Mouse (Mus musculus) liver, embryonic 16.5 days (tissue): ENCODE measurements around the gene Cbx2. TPM values are rescaled to one million over a fixed set of nuclear protein-coding genes. Genes with fewer than 3 reads are reported as not detected.

Experiments
- ATAC-seq: fragments of 200-750 bp; cut with Nextera tagmentation; 2 replicates; pipeline ENCODE4 v1.8.0; 2017; ENCODE audit warnings: low read depth, mild to moderate bottlenecking, moderate number of reproducible peaks, moderate library complexity
- H3K27ac ChIP-seq: fragments of 300-500 bp; sonication (generic); 2 replicates; pipeline ENCODE4 v1.5.1; 2014; ENCODE audit warnings: mild to moderate bottlenecking, low read length
- H3K27me3 ChIP-seq: fragments of 300-500 bp; sonication (generic); 2 replicates; pipeline ENCODE4 v1.6.1; 2014; ENCODE audit warnings: low read depth, low read length, mixed read lengths; ENCODE audit not compliant: control insufficient read depth, insufficient read depth
- H3K36me3 ChIP-seq: fragments of 300-500 bp; sonication (generic); 2 replicates; pipeline ENCODE4 v1.6.1; 2014; ENCODE audit warnings: mild to moderate bottlenecking; ENCODE audit not compliant: control insufficient read depth, insufficient read depth
- H3K4me1 ChIP-seq: fragments of 300-500 bp; sonication (generic); 2 replicates; pipeline ENCODE4 v1.6.1; 2014; ENCODE audit warnings: low read depth, low read length, mixed read lengths; ENCODE audit not compliant: control insufficient read depth
- H3K4me2 ChIP-seq: fragments of 300-500 bp; sonication (generic); 2 replicates; pipeline ENCODE4 v1.6.1; 2014; ENCODE audit warnings: low read depth, low read length, mixed read lengths
- H3K4me3 ChIP-seq: fragments of 300-500 bp; sonication (generic); 2 replicates; pipeline ENCODE4 v1.5.1; 2014; ENCODE audit warnings: low read depth, mild to moderate bottlenecking, low read length
- H3K9ac ChIP-seq: fragments of 300-500 bp; sonication (generic); 2 replicates; pipeline ENCODE4 v1.6.1; 2014; ENCODE audit warnings: low read depth, low read length
- H3K9me3 ChIP-seq: fragments of 300-500 bp; sonication (generic); replicated peaks from 2 replicates; pipeline ENCODE4 v1.6.1; 2016; ENCODE audit warnings: low read length; ENCODE audit not compliant: control insufficient read depth
- WGBS: fragments of 180-500 bp; shearing (Covaris S2); extraction: QIAGEN DNeasy Blood & Tissue Kit; methylation state at CpG from one replicate; pipeline ENCODE4 v1.1.7; 2014; ENCODE audit not compliant: insufficient replicate concordance; 5-methylcytosine and 5-hydroxymethylcytosine counted together
- polyA plus RNA-seq: library from polyadenylated mRNA; unstranded; fragments of >200 nt; fragmentation: Nextera tagmentation; extraction: Ambion mirVana; gene quantifications from 2 replicates; pipeline ENCODE4 v1.2.1, GENCODE M21; 2015

The Cbx2 gene
- polyA plus RNA-seq, 1 experiment from 2014 or later: 3.3 TPM

DNA sequence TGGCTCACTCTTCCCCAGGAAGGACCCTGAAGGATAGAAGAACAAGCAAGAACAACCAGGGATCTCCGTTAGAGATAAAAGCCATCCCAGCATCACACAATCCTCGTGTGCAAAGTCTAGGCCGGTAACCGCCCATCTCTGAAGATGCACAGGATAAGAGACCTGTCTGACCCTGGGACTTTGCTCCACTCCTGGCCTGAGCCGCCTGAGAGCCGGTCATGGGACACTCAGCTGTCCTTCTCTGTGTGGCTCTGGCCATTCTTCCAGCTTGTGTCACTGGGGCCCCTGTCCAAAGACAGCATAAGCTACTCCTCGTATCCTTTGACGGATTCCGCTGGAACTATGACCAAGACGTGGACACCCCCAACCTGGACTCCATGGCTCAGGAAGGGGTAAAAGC lies 34.8 kb upstream of the Cbx2 start, which contains the start of gene Enpp7:
Gene Enpp7, plus strand, starts transcription at position 190 of the 400 bp plus-strand sequence.
- Histone ChIP-seq H3K9me3 (no peaks in the 10 kb centered on the region), H3K4me3 (no peak within 1 kb of the TSS), H3K4me2 (no peak within 1 kb of the TSS), H3K27me3 (no peaks in the 10 kb centered on the region), H3K9ac (no peak within 1 kb of the TSS), H3K36me3 (no peaks in the 10 kb centered on the region), H3K4me1 (no peaks in the 10 kb centered on the region), H3K27ac (no peak within 1 kb of the TSS)
- ATAC-seq: no peak
- WGBS: 68% methylated on average over 10 of the region's 10 CpGs

DNA sequence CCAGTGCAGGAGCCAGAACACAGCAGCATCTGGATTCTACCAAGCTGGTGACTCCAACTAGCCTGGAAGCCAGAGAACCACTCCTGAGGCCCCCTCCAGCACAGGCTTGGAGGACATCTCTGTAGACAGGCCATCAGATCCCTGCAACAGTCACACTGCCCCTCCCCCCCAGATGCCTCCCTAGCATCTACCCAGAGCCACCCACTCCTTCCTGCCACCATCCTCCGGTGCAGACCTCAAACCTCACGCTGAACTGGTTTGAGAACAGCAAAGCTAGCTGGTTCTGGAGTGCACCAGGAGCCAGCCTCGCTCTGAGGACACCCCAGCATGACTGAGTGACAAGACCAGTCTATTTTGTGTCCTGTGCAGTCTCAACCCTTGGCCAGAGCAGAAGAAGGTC lies 30.0 kb upstream of the Cbx2 start:
- Histone ChIP-seq H3K4me2 (no peak overlapping the region), H3K4me1 (no peaks in the 10 kb centered on the region), H3K4me3 (no peak overlapping the region), H3K27me3 (no peaks in the 10 kb centered on the region), H3K27ac (no peak overlapping the region), H3K9me3 (no peaks in the 10 kb centered on the region), H3K36me3 (no peaks in the 10 kb centered on the region), H3K9ac (no peak overlapping the region)
- 18% methylated on average over 3 of the region's 3 CpGs for WGBS
- no peak for ATAC-seq

DNA sequence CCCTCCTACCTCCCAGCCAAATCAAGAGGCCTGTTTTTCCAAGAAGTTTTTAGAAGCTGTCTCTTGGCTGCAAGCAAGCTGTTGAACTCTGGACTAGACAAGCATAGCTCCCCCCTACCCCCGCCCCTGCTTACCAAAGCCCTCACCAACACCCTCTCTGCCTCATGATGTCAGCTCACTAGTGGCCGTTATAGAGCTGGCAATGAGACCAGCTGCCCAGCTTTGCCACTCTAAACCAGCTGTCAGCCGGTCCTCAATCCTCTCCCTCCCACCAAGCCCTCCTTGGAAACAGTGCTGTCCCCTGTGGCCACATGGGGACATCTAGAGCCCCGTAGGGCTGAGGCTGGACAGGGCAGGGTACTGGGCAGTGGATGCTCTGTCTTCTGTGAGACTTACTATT lies 27.3 kb upstream of the Cbx2 start:
- no peaks in the 10 kb centered on the region for H3K36me3 ChIP-seq
- no peaks in the 10 kb centered on the region for H3K4me1 ChIP-seq
- no peak for ATAC-seq

DNA sequence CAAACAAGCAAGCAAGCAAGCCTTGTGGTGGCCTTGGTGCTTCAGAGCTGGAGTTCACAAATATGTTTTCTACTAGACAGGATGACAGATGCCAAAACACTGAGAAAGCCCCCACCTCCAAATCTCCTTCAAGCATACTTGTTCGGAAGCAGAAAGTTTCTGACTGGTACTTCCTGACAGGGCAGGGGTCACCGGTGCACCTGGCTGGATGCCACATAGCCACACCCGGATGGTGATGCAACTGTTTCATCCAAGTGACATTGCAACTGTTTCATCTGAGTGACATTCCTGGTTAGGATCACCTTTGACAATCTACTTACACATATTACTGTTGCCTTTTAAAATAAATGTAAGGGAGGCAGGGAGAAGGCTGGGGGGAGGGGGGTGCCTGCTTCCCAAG lies 25.6 kb upstream of the Cbx2 start:
- H3K9ac ChIP-seq: no peak overlapping the region
- H3K4me2 ChIP-seq: no peak overlapping the region
- H3K9me3 ChIP-seq: no peaks in the 10 kb centered on the region
- no peaks in the 10 kb centered on the region for H3K36me3 ChIP-seq
- no peaks in the 10 kb centered on the region for H3K4me1 ChIP-seq
- 40% methylated on average over 3 of the region's 3 CpGs for WGBS
- ATAC-seq: no peak
- peaks cover 19% of the 10 kb centered on the region for H3K27me3 ChIP-seq
- H3K27ac ChIP-seq: no peak overlapping the region
- no peak overlapping the region for H3K4me3 ChIP-seq

More for the DNA sequence above, 27.3 kb upstream of the Cbx2 start:
- H3K27ac ChIP-seq: no peak overlapping the region
- H3K4me2 ChIP-seq: no peak overlapping the region
- no peaks in the 10 kb centered on the region for H3K9me3 ChIP-seq
- WGBS: 28% methylated on average over 4 of the region's 4 CpGs
- peaks cover 19% of the 10 kb centered on the region for H3K27me3 ChIP-seq
- H3K9ac ChIP-seq: no peak overlapping the region
- H3K4me3 ChIP-seq: no peak overlapping the region

DNA sequence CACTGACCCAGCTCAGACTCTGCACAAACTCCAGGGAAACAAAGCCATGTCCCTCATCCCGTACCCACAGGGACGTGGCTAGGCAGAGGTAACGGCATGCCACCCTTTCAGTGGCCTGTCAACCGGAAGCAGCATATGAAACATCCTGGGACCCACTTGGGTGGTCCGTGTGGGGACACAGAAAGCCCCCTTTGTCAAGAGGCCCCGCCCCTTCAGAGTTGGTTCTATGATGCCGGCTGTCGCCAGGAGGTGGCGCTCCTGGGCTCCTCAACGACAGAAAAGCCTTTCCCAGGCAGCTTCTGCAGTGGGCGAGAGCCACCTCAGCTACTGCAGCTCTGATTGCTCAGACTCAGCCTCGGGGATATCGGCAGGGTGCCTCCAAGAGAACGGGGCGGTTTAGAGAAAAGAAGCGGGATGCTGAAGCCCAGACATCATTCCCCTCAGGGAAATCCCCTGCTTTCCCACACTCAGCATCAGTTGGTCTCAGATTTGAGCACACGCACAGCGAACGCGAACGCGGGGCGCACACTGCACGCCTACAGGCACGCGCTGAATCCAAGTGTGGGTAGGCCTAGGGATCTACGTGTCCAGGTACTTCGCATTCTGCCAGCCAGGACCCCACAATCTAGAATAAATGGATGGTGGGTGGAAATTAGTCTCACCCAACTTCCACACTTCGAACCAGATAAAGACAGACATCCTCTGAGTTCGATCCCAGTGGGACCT lies 24.1 kb upstream of the Cbx2 start:
- no peaks in the 10 kb centered on the region for H3K36me3 ChIP-seq
- no peak overlapping the region for H3K4me3 ChIP-seq
- H3K9ac ChIP-seq: no peak overlapping the region
- no peak overlapping the region for H3K4me2 ChIP-seq
- H3K4me1 ChIP-seq: no peaks in the 10 kb centered on the region
- peaks cover 19% of the 10 kb centered on the region for H3K27me3 ChIP-seq
- ATAC-seq: no peak
- no peak overlapping the region for H3K27ac ChIP-seq
- no peaks in the 10 kb centered on the region for H3K9me3 ChIP-seq
- 12% methylated on average over 30 of the region's 30 CpGs for WGBS

DNA sequence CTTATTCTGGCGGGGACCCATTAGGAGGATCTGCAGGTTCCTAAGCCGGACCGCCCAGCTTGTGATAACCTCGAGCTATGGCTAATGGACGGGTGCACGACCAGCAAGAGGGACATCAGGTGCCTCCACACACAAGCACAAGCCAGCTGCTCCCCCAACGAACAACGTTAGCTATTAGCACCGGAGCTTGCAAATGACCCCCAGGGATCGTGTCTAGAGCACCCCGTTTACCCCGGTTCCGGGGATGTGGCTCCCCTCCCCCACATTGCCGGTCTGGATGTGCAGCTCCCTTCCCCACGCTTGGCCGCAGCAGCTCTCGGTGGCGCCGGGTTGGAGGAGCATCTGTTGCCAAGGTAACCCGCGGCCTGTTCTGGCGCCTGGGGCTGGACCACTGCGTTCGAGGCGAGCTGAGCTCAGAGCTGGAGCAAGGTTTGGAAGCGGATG lies 23.4 kb upstream of the Cbx2 start:
- H3K4me2 ChIP-seq: no peak overlapping the region
- no peaks in the 10 kb centered on the region for H3K4me1 ChIP-seq
- H3K9me3 ChIP-seq: no peaks in the 10 kb centered on the region
- 7% methylated on average over 26 of the region's 26 CpGs for WGBS
- H3K27me3 ChIP-seq: peaks cover 19% of the 10 kb centered on the region
- no peak overlapping the region for H3K4me3 ChIP-seq
- no peak for ATAC-seq
- no peaks in the 10 kb centered on the region for H3K36me3 ChIP-seq
- H3K27ac ChIP-seq: no peak overlapping the region
- H3K9ac ChIP-seq: no peak overlapping the region

- no peak overlapping the region for H3K27ac ChIP-seq
- H3K4me3 ChIP-seq: no peak overlapping the region
- no peak for ATAC-seq
- no peak overlapping the region for H3K9ac ChIP-seq
- no peak overlapping the region for H3K4me2 ChIP-seq
- H3K4me1 ChIP-seq: no peaks in the 10 kb centered on the region
- no peaks in the 10 kb centered on the region for H3K9me3 ChIP-seq
- H3K36me3 ChIP-seq: no peaks in the 10 kb centered on the region
- 48% methylated on average over 2 of the region's 2 CpGs for WGBS
- H3K27me3 ChIP-seq: peaks cover 19% of the 10 kb centered on the region
Measured at GRCm38 (mm10) chr11:119000877-119001276, 21.9 kb upstream of the Cbx2 start.

GRCm38 (mm10) chr11:119001493-119002128 lies 21.2 kb upstream of the Cbx2 start:
- H3K9me3 ChIP-seq: no peaks in the 10 kb centered on the region
- H3K36me3 ChIP-seq: no peaks in the 10 kb centered on the region
- WGBS: 30% methylated on average over 4 of the region's 4 CpGs
- no peak overlapping the region for H3K27ac ChIP-seq
- ATAC-seq: no peak
- H3K4me3 ChIP-seq: no peak overlapping the region
- H3K9ac ChIP-seq: no peak overlapping the region
- H3K27me3 ChIP-seq: peaks cover 19% of the 10 kb centered on the region
- H3K4me1 ChIP-seq: no peaks in the 10 kb centered on the region
- H3K4me2 ChIP-seq: no peak overlapping the region

GRCm38 (mm10) chr11:119005547-119006275 lies 17.1 kb upstream of the Cbx2 start:
- no peak overlapping the region for H3K9ac ChIP-seq
- no peak overlapping the region for H3K4me2 ChIP-seq
- ATAC-seq: no peak
- no peaks in the 10 kb centered on the region for H3K36me3 ChIP-seq
- no peaks in the 10 kb centered on the region for H3K4me1 ChIP-seq
- no peak overlapping the region for H3K4me3 ChIP-seq
- no peak overlapping the region for H3K27ac ChIP-seq
- 56% methylated on average over 10 of the region's 10 CpGs for WGBS
- no peaks in the 10 kb centered on the region for H3K27me3 ChIP-seq
- no peaks in the 10 kb centered on the region for H3K9me3 ChIP-seq
